Mouse (Mus musculus): Measurements from ENCODE around the gene Grid1. TPM values are rescaled to one million over a fixed set of nuclear protein-coding genes. Genes with fewer than 3 reads are reported as not detected.

Grid1 gene
- polyA plus RNA-seq, 1 experiment from 2014 or later, result 0.07 TPM

DNA sequence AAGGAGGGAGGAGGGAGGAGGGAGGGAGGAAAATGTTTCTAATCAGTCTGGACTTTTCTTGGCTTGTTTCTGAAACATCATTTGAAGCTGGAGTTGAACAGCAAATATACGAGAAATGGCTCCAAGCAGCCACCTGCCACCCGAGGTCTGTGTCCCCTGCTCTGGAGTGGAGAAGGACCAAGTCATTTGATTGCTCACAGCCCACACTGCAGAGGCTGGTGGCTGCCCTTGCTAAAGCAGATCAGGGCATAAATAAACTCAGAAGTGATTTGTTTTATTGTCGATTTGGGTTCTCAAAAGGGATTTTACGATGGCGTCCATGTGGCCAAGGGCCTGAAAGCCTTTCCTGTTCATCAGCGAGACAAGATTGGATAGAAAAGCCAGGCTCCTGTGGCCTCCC is 423.0 kb downstream of the Grid1 start:
- DNase-seq, result no peak
- ATAC-seq (ENCODE audit: low read depth), result no peak
- Histone ChIP-seq H3K9ac (no peak overlapping the region), H3K36me3 (no peaks in the 10 kb centered on the region), H3K9me3 (replicated peaks) (0 out of 2 replicates have a peak, but pooled peaks cover 3% of the 10 kb centered on the region), H3K4me1 (replicated peaks) (no peaks in the 10 kb centered on the region), H3K27me3 (no peaks in the 10 kb centered on the region), H3K4me3 (replicated peaks) (no peak overlapping the region), H3K27ac (no peak overlapping the region), H3K4me2 (no peak overlapping the region)
- 67% methylated on average over 6 of the region's 6 CpGs for WGBS (ENCODE audit: insufficient replicate concordance)

DNA sequence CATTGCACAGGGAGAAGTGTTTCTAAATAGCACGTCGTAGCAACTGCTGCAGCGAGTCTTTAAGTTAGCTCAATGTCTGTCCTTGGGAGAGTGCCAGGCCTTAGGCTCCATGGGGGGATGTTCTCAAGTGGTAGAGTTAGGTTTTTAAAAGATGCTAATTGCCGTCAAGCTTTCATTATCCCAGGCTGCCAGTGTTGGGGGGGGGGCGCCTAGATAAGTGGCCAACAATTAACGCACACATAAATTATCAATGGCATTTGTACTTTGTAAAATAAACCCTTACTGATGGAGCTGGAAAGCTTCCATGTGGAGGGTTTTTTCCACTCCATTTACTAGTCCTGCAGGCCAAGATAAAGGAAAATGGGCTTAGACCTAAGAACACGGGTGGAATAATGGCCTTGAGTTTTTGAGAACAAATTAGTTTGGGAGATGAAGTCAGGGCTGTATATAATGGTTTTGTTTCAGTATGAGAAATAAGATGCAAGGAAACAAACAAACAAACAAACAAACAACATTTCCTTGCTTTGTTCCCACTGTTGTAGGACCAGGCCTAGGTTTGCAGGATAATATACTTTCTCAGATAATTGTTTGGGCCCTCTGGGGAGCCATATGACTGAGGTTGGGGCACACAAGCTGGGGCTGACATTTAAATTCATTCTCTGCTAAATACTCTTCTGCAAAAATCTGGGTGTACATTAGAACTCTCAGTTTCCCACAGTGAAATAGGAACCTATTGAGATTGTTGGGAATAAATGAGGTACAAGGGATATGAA is 425.1 kb downstream of the Grid1 start:
- no peaks in the 10 kb centered on the region for H3K36me3 ChIP-seq
- 0 out of 2 replicates have a peak, but pooled peaks cover 3% of the 10 kb centered on the region for H3K9me3 ChIP-seq (replicated peaks)
- no peak overlapping the region for H3K4me3 ChIP-seq (replicated peaks)
- H3K4me2 ChIP-seq, result no peak overlapping the region
- ATAC-seq (ENCODE audit: low read depth) (no peak), DNase-seq (no peak)
- no peak overlapping the region for H3K27ac ChIP-seq
- no peak overlapping the region for H3K9ac ChIP-seq
- H3K27me3 ChIP-seq, result no peaks in the 10 kb centered on the region
- 70% methylated on average over 7 of the region's 7 CpGs for WGBS (ENCODE audit: insufficient replicate concordance)
- H3K4me1 ChIP-seq (replicated peaks), result no peaks in the 10 kb centered on the region

DNA sequence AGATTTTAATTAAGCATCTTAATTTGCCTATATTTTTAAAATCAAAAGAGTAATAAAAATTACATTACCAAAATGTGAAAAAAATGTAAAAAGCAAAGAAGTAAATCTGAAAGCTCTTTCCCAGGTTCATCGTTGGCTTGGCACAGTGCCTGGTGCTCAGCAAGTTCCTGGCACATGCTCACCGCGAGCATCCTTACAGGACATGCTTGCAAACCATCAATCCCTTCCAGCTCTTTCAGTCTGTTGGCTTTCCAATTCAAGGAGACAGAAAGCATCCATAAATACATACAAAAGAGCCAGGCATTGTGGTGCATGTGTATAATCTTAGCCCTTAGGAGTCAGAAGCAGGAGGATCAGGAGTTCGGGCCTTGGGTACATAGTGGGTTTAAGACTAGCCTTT is 430.5 kb downstream of the Grid1 start:
- H3K4me2 ChIP-seq, result no peak overlapping the region
- H3K4me3 ChIP-seq (replicated peaks), result no peak overlapping the region
- 78% methylated on average over 4 of the region's 4 CpGs for WGBS (ENCODE audit: insufficient replicate concordance)
- H3K9me3 ChIP-seq (replicated peaks), result no peaks in the 10 kb centered on the region
- ATAC-seq (ENCODE audit: low read depth), result no peak
- no peak overlapping the region for H3K9ac ChIP-seq
- no peak overlapping the region for H3K27ac ChIP-seq
- H3K27me3 ChIP-seq, result no peaks in the 10 kb centered on the region
- no peaks in the 10 kb centered on the region for H3K36me3 ChIP-seq
- H3K4me1 ChIP-seq (replicated peaks), result no peaks in the 10 kb centered on the region
- DNase-seq, result no peak

DNA sequence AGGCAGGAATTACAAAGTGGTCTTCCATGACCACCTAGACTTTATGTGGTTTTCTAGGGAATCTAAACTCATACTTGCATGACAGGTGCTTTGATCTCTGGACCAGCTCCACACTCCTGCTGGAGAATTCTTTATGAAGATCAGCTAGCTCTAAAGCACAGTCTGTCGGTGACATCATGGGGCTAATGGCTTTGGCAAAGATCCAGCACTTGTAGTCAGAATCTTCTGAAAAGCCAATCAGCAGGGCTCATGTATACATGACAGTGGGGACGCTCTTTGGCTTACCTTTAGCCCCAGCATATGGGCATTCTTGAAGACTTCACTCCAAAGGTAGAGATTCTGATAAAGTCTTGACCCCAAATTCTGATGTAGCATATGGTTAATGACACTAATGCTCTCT is 434.6 kb downstream of the Grid1 start:
- no peak overlapping the region for H3K27ac ChIP-seq
- ATAC-seq (ENCODE audit: low read depth), result no peak
- no peak overlapping the region for H3K4me3 ChIP-seq (replicated peaks)
- WGBS (ENCODE audit: insufficient replicate concordance), result 51% methylated on average over 2 of the region's 2 CpGs
- DNase-seq, result no peak
- H3K27me3 ChIP-seq, result no peaks in the 10 kb centered on the region
- H3K9ac ChIP-seq, result no peak overlapping the region
- H3K4me2 ChIP-seq, result no peak overlapping the region
- H3K9me3 ChIP-seq (replicated peaks), result no peaks in the 10 kb centered on the region
- no peaks in the 10 kb centered on the region for H3K36me3 ChIP-seq
- no peaks in the 10 kb centered on the region for H3K4me1 ChIP-seq (replicated peaks)

DNA sequence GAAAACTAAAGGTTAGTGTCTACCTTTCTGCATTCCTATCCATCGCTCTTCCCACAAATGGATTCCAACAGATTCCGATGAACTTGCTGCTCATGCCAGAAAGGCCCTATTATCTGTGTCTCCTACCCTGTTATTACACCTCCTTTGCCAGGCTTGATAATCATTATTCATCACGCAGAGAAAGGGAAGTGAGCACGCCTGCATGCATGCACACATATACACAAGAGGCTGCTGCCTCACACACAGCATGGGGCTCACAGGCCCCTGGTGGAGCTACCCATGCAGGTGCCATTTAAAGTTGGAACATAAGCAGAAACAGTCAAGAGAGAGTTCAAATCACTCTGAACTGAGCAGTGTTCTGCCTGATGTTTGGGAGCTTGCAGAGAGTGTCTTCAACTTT is 450.4 kb downstream of the Grid1 start:
- no peak for ATAC-seq (ENCODE audit: low read depth)
- Histone ChIP-seq H3K4me2 (no peak overlapping the region), H3K4me1 (replicated peaks) (no peaks in the 10 kb centered on the region), H3K36me3 (no peaks in the 10 kb centered on the region), H3K4me3 (replicated peaks) (no peak overlapping the region), H3K9me3 (replicated peaks) (no peaks in the 10 kb centered on the region), H3K27ac (no peak overlapping the region), H3K9ac (no peak overlapping the region), H3K27me3 (no peaks in the 10 kb centered on the region)
- DNase-seq, result no peak
- WGBS (ENCODE audit: insufficient replicate concordance), result 66% methylated on average over 4 of the region's 4 CpGs

DNA sequence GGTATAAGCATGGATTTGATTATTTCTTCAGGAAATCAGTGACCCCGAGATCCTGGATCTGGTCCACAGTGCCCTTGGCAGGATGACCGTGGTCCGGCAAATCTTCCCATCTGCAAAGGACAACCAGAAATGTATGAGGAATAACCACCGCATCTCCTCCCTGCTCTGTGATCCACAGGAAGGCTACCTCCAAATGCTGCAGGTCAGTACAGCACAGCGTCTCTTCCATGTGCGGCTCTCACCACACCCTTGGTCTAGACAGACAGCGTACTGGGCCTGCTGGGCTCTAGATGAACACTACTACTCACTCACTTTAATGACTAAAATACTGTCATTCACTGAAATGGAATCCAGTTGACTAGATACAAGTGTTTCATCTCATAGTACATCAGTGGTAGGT is 489.3 kb downstream of the Grid1 start:
- no peak for ATAC-seq (ENCODE audit: low read depth)
- H3K9me3 ChIP-seq (replicated peaks), result no peaks in the 10 kb centered on the region
- H3K4me1 ChIP-seq (replicated peaks), result no peaks in the 10 kb centered on the region
- no peak for DNase-seq
- no peak overlapping the region for H3K4me2 ChIP-seq
- H3K27me3 ChIP-seq, result no peaks in the 10 kb centered on the region
- 79% methylated on average over 7 of the region's 7 CpGs for WGBS (ENCODE audit: insufficient replicate concordance)
- H3K9ac ChIP-seq, result no peak overlapping the region
- no peak overlapping the region for H3K4me3 ChIP-seq (replicated peaks)
- no peaks in the 10 kb centered on the region for H3K36me3 ChIP-seq
- no peak overlapping the region for H3K27ac ChIP-seq

DNA sequence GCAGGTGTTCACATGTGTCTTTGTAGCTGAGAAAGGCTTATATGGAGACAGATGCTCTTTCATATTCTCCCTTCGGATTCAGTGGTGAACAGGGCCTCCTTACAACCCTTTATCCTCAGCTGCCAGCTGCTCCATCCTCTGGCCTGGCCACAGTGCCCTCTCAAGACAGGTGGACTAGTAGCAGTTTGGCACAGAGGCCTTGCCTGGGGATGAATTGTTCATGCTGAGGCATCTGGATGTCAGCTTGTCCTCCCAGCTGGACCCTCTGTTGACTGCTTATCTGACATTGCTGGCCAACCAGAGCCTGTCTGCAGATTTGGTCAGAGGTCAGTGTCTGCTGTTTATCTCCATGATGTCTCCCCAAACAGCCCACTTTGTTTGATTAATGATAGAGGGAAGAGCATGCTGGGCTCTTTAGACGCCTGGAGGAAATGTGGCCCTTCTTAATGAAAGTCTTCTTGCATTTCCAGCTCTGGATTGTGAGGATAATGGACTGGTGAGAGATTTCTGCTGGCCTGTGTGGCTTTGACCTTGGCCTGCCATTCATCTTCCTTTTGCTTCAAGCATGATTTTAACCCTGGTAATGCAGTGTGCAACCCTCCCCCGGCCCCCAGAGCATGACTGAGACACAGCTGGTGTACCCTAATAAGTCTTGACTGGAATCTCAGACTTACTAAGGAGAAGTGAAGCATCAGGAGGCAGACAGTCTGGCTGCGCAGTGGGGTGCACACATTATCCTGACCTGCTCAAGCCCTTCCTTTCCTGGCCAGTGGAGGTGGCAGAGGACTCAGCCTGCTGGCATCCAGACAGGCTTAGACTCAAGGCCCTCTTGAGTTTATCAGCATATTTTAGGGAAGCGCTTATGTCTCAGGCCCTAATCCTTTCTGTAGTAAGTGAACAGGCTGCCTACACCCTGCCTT is 493.7 kb downstream of the Grid1 start:
- no peaks in the 10 kb centered on the region for H3K4me1 ChIP-seq (replicated peaks)
- no peak overlapping the region for H3K9ac ChIP-seq
- H3K27ac ChIP-seq, result no peak overlapping the region
- H3K27me3 ChIP-seq, result no peaks in the 10 kb centered on the region
- H3K9me3 ChIP-seq (replicated peaks), result no peaks in the 10 kb centered on the region
- WGBS (ENCODE audit: insufficient replicate concordance), result 39% methylated on average over 5 of the region's 5 CpGs
- H3K36me3 ChIP-seq, result no peaks in the 10 kb centered on the region
- ATAC-seq (ENCODE audit: low read depth), result no peak
- no peak overlapping the region for H3K4me3 ChIP-seq (replicated peaks)
- DNase-seq, result no peak
- H3K4me2 ChIP-seq, result no peak overlapping the region

DNA sequence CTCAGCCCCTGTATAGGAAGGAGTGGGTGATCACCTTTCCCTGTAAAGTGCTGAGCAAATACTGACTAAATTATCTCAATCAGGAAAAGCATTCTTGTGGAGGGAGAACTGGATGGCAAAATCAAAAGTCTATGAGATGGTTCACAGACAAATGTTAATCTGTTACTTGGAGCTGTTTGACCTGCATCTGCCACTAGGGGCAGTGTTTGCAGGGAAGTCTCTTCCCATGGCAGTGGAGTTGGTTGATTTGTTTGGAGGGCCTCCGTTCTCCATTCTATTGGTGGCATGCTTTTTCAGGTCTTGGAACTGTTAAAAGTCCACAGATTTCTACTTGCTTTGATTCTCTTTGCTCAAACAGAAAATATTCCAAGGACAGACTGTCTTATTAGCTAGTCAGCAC is 506.4 kb downstream of the Grid1 start:
- Histone ChIP-seq H3K27ac (no peak overlapping the region), H3K27me3 (no peaks in the 10 kb centered on the region), H3K4me1 (replicated peaks) (no peaks in the 10 kb centered on the region), H3K4me3 (replicated peaks) (no peak overlapping the region), H3K36me3 (no peaks in the 10 kb centered on the region), H3K9me3 (replicated peaks) (no peaks in the 10 kb centered on the region), H3K9ac (no peak overlapping the region), H3K4me2 (no peak overlapping the region)
- no peak for ATAC-seq (ENCODE audit: low read depth)
- no peak for DNase-seq
- WGBS (ENCODE audit: insufficient replicate concordance), result 68% methylated on average over 1 of the region's 1 CpGs

DNA sequence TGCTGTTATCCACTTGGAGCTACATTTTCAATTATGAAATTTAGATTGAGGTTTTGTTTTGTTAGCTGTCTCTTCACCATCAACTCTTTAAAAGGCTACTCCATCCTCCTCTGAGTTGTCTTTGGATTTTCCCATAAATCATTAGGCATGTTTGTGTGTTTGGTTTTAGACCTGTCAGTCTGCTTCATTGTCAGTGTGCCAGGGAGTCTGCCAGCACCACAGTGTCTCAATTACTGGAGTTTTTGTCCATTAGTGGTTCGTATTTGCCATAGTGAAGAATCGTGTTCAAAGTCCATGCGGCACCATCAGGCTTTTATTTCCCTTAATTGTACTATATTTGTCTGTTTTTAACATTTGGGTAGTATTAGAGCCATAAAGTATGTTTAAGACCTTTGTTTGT is 516.7 kb downstream of the Grid1 start:
- no peak for ATAC-seq (ENCODE audit: low read depth)
- Histone ChIP-seq H3K36me3 (no peaks in the 10 kb centered on the region), H3K9me3 (replicated peaks) (no peaks in the 10 kb centered on the region), H3K9ac (no peak overlapping the region), H3K4me2 (no peak overlapping the region), H3K27me3 (no peaks in the 10 kb centered on the region), H3K4me3 (replicated peaks) (no peak overlapping the region), H3K4me1 (replicated peaks) (no peaks in the 10 kb centered on the region), H3K27ac (no peak overlapping the region)
- no peak for DNase-seq
- WGBS (ENCODE audit: insufficient replicate concordance), result 60% methylated on average over 3 of the region's 3 CpGs

DNA sequence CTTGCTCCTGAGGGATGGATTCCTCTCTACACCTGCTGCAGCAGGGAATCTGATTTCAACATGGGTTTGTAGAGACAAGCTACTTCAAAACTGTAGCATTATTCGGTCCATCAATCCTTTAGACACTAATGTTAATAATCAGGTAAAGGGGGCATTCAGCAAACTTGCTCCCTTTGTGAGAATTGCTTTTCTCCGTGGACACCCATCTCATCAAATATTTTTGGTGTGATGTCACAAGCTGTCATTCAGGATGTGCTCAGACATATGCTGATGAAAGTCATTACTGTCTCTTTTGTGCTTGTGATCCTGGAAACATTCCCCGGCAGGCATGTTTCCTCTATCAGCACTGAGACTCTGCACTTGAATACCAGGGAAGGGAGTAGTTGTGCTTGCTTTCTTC is 536.1 kb downstream of the Grid1 start:
- DNase-seq, result no peak
- Histone ChIP-seq H3K9me3 (replicated peaks) (no peaks in the 10 kb centered on the region), H3K9ac (no peak overlapping the region), H3K4me2 (no peak overlapping the region), H3K27ac (no peak overlapping the region), H3K4me1 (replicated peaks) (no peaks in the 10 kb centered on the region), H3K27me3 (no peaks in the 10 kb centered on the region), H3K36me3 (no peaks in the 10 kb centered on the region), H3K4me3 (replicated peaks) (no peak overlapping the region)
- no peak for ATAC-seq (ENCODE audit: low read depth)
- 57% methylated on average over 3 of the region's 3 CpGs for WGBS (ENCODE audit: insufficient replicate concordance)

DNA sequence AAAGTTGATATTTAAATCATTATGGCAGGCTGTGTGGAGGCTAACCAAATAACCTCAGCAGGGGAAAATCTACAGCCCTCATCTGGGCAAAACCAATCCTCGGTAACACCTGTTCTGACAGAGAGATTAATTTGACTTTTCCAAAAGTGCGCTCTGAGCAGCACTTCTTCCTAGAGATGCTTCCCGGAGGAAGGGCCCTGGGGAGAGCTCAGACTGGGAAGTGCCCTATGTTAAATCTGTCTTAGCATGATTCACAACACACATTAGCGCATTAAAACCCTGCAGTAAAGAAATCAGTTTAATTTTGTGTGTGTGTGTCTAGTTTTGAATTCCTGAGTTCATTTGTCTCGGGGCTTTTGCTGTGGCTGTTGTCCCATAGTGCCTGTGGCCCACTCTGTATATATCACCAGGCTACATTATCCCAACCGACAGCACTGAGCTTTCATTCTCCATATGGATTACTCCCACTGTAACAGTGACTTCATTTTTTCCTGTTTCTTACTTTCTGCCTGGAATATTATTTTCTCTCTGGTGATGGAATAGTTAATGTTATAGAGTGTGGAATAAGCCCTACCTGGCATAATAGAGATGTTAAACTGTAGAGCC is 536.7 kb downstream of the Grid1 start:
- H3K9me3 ChIP-seq (replicated peaks), result no peaks in the 10 kb centered on the region
- no peak overlapping the region for H3K4me3 ChIP-seq (replicated peaks)
- DNase-seq (no peak), ATAC-seq (ENCODE audit: low read depth) (no peak)
- no peaks in the 10 kb centered on the region for H3K4me1 ChIP-seq (replicated peaks)
- no peak overlapping the region for H3K4me2 ChIP-seq
- no peaks in the 10 kb centered on the region for H3K36me3 ChIP-seq
- H3K27me3 ChIP-seq, result no peaks in the 10 kb centered on the region
- H3K27ac ChIP-seq, result no peak overlapping the region
- H3K9ac ChIP-seq, result no peak overlapping the region
- WGBS (ENCODE audit: insufficient replicate concordance), result 70% methylated on average over 6 of the region's 6 CpGs
